Mouse (Mus musculus) erythroid progenitor cell, adult 5-6 weeks (primary cell): ENCODE data around the gene Abcc4. TPM values are rescaled to one million over a fixed set of nuclear protein-coding genes. Genes with fewer than 3 reads are reported as not detected.

Source experiments
- ATAC-seq: replicated peaks from 2 replicates; pipeline ENCODE4 v1.8.0; 2016; ENCODE audit warnings: moderate number of reproducible peaks, mild to moderate bottlenecking, moderate TSS enrichment, inconsistent platforms; ENCODE audit not compliant: poor library complexity, low FRiP score, severe bottlenecking
- total RNA-seq, 2 experiments: library from RNA; stranded (forward) in 1 of 2; stranded (reverse) in 1 of 2; fragments of 150-400 nt in 1 of 2; fragments of 186-747, 209-891 nt in 1 of 2; gene quantifications; 2 replicates each; pipeline versions ENCODE4 v1.2.3 to v1.2.4; 2015 to 2017; ENCODE audit warnings: low replicate concordance in 2 of 2

Abcc4 gene
- total RNA-seq, 2 experiments from 2014 or later, result 16.3 to 17.5 TPM

DNA sequence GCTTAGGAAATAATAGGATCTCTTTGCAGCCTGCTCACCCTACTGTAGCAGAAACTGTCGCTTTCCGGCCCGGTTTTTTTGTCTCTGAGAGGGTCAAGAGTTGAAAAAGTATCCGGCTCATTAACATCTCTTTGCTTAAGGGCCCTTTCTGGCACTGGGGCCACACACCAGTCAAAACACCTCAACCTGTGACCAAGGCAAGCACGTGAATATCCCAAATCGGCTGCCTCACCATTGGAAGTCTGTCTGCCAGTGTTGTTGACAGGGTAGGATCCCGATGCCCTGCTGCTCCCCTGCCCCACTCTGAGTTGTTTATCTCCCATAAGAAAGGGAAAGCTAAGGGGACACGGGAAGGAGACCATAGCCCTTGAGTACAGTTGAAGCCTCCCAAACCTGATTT lies 7.8 kb upstream of the Abcc4 start:
- ATAC-seq, result no peak

DNA sequence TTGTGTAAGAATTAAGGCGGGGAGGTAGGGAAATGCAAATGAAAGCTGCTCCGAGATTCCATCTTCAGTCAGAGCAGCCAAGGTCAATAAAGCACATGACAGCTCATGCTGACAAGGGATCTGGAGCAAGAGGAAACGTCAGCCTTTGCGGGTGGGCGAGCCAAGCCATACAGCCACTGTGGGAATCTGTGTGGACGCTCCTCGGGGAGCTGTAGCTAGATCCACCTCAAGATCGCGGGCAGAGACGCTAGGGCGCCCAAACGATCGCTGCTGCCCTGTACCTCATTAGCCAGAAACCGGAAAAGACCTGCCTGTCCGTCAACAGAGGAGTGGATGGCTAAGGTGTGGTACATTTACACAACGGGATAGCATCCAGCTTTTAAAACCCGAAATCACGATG lies 7.4 kb upstream of the Abcc4 start:
- ATAC-seq, result no peak

DNA sequence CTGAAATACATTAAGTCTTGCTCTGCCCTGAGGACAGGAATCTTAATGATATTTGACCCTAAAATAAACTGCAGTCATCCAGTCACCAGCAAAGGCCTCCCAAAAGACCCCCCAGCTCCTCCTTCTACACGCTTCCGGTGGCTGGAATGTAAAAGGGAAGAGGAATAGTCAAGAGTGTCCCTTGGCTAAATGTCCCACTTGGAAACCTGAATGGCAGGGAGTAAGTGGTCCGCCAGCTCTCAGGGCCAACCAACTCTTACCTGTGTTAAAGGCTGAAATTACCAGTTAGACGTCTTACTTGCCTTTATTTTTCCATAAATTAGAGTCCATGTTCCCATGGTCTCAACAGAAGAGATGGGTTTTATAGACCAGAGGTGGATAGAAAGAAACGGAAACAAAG lies 6.9 kb upstream of the Abcc4 start:
- ATAC-seq, result no peak

DNA sequence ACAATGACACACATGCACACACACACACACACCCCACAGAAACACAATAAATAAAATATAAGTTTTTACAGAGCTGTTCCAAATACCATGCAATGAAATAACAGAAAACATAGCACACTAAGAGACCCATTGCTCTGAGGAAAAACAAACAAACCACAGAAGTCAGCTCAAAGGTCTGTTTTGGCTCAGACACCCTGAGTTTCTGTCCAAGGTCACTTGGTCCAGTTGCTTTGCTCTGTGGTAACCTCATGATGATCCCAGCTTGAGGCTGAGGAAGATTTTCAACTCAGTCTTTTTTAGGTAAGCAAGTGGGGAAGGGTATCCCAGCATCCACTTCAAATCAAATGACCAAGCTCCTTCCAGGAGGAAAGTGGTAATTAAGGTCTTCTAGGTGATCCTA lies 4.9 kb upstream of the Abcc4 start:
- no peak for ATAC-seq

DNA sequence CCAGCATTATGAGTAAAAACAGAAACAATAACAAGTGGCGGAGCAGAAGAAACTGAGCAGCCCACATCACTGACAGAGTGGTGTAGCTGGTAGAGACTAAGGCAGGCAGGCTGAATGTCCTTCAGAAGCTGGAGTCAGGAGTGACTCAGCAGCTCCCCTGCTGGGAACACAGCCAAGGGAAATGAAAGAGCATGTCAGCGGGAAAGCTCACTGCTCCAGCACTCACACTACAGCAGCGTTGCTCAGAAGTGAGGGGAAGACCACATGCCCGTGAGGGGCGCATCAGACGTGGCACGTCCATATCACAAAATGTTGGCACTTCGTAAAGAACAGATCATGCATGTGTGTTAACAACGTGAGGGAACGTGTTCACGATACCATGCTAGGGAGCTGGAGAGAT lies 3.7 kb upstream of the Abcc4 start:
- peak; percentile 86 for ATAC-seq

DNA sequence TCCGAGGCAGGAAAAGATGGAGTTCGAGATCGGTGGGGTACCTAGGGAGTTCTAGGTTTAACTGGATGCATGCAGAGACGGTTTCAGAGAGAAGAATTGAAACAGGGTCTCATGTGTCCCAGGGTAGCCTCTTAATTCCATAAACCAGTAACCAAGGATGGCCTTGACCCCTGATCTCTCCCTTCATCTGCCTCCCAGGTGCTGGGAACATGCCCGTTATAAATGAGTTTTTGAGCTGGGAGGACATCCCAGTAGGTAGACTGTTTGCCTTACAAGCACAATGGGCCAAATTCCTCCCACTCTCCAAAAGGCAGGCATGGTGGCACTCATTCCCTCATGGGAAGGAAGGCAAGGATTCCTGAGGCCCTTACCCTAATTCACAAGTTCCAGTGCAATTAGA lies 2.1 kb upstream of the Abcc4 start:
- ATAC-seq, result no peak

DNA sequence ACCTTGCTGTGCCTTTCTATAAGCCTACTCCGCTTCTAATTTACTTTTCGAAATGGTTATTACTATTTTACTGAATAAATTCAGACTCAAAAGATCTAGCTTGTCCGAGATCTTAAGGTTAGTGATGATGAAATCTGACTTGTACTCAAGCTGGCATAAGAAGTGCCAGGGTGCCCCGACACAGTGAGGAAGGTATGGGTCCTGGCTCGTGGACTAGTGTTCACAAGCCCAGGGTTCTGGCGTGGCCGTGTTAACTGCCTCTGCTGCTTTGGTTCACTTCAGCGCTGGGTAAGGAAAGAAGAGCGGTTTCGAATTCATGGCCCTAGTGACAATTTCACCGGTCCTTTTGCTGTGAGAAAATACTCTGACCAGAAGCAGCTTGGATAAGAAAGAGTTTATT lies 943 bp upstream of the Abcc4 start:
- ATAC-seq, result no peak

DNA sequence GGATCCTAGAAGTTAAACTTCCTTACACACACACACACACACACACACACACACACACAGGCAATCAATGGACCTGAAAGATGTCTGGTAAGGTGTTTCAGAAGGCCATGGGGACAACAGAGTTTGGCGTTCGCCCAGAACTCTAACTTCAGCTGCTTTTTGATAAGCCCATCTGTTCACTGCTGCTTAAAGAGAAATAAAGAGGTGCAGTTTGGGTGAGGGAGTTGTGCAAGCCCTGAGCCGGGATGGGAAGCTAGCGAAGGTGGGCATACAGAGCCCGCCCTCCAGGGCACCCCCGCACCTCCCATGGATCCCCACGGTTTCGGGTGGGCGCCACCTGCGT lies 583 bp downstream of the Abcc4 start:
- ATAC-seq, result 0 out of 2 replicates have a peak, but pooled peaks have one; percentile 4

DNA sequence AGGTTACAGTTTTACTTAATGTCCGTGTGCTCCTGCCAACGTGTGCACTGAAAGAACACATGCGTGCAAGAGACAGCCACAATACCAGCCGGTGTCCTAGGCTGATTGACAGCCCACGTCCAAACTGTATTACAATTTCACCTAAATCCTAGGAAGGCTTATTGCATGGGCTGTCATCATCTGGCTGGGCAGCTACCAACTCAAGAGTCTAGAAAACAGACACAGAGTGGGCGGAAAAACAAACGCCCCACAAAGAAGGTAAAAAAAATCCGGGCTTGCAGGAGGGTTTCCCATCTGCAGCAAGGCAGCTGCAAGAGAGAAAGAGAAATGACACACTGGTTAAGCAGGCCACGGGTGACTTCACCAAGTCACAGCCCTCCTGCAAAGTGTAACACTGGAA lies 2.7 kb downstream of the Abcc4 start:
- ATAC-seq, result no peak

DNA sequence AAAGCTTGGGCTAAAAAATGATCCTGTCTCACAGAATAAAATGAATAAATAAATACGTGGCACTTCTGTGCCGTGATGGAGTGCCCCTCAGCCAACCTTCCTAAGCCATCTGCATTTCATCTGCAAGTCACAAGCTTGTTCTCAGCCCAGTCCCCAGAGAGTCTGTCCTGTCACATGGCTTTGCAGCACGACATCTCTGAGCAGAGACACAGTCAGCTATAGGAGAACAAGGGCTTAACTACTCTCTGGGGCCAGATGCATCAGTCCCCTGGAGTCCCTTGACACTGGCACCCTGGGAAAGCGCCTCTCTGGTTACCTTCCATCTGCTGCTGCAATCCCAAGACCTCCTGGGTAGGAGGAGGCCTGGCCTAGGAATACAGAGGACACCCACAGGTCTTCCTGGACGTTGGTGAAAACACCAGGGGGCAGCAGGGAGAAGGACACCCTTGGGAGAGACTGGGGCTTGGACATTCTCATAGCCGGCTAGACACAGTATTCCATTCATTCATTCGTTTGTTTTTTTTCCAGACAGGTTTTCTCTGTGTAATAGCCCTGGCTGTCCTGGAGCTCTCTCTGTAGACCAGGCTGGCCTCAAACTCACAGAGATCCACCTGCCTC lies 3.9 kb downstream of the Abcc4 start:
- ATAC-seq, result no peak

DNA sequence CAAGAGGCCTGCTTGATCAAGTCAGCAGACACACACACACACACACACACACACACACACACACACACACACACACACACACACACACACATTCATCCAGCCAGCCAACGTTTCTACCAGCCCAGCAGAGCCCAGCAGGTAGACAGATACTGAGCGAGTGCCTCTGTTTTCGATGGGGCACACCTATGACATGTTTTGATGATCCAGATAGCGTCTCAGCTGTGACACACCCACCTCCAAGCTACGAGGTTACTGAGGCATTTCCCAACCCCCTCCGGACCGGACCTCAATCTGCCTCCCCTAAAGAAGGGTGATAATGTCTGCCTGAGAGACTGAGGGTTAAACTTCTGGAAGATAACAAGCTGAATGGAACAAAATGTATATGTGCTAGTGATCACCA lies 5.4 kb downstream of the Abcc4 start:
- ATAC-seq, result no peak

DNA sequence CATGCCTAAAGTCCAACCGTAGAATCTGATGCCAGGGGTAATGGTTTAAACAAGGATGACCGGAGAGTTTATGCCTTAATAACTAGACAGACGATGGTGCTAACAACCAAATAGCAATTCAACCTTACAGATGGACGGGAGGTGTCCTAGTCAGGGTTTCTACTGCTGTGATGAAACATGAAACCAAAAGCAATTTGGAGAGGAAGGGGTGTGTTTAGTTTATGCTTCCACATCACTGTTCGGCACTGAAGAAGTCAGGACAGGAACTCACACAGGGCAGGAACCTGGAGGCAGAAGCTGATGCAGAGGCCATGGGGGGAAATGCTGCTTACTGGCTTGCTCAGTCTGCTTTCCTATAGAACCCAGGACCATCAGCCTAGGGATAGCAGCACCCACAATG lies 6.1 kb downstream of the Abcc4 start:
- no peak for ATAC-seq

DNA sequence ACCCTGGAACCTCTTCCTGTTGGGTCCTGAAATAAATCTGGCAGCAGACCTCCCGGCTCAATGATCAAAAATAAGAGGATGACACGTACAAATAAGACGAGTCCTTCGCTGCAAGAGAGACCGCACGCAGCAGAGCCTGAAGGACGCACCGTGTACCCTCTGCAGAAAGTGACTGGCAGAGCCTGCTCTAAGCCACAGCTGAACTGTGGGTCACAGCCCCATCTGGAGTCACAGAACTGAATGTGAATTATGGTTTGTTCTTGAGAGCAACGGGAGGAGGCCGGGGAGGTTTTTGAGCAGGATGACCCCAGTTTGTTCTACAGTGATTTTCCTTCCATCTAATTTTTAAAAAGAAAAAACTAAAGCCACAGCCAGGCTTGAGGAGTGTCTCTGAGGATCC lies 6.5 kb downstream of the Abcc4 start:
- ATAC-seq, result no peak

DNA sequence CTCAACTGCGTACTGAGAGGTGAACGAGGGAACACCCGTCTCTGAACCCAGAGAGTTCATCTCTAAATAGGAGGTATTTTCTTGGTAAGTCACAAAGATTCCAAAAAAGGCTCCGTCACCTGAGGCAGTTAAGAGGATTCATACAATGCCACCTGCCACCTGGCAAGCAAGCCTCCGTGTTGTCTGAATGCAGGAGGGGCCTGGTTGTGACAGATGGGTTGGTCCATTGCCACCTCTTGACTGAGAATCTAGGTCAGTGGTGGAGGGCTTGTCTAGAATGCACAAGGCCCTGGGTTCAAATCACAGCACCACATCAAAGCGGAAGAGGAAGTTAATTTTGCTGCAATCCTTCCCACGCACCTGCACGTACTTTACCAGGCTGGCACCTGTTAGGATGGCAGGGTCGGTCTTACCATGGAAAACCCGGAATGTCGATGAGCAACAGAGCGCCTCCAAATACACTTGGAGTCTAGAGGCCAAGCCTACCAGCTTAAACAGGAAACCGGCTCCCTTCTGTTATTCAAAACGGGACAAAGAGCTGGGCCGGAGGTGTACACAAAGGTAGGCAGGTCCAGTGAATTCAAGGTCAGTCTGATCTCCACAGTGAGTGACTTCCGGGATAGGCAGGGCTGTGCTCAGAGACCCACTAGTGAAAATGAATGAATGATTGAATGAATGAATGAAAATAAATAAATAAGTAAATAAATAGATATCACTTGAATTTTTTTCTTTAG lies 9.3 kb downstream of the Abcc4 start:
- ATAC-seq, result no peak

DNA sequence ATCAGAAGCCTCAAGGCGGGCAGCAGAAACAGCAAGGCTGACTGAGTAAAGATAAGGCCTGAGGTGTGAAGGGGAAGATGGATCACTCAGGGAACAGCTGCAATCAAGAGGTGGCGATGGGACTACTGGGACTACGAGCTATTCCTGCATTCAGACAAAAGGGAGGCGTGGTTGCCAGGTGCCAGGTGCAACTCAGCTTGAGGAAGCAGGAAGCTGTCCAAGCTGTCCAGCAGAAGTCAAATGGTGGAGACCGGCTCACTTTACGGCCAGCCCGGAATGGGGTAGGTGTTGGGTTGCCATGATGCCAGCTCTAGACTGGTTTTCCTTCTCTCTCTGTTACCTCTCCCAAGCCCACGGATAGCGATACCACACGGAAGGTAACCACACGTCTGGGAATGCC lies 10.2 kb downstream of the Abcc4 start:
- ATAC-seq, result no peak

DNA sequence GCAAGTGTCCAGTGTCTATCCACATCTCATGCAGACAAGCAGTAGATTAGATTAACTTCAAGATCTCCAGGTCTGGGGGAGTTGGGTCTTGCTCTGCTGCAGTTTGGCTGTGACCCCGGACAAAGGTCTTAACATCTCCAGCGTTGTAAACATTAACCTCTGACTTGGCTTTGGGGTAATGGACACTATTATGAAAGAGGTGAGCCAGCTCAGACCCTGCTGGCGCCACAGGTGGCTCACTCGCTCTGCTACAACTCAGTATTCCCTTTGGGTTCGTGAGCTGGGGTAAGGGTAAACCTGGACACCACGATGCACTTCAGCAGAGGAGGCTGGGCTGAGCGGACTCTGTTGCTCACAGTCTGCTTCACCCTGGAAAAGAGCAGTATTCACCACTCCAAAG lies 11.7 kb downstream of the Abcc4 start:
- ATAC-seq, result no peak

DNA sequence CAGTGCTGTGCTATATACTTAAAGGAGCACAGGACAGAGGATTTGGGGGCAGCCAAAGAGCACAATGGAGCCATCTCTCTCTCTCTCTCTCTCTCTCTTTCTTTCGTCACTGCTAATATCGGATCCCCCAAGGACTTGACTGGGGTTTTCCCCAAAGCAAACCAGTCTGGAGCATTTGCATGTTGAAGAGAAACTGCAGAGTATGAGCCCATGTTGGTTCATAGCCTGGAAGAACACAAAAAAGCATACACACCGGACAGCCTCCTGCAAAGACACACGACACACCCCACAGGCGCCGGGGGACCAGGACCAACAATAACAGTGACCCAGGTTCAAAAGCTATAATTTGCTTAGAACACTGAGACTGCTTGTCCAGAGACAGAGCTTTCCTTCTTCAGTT lies 14.1 kb downstream of the Abcc4 start:
- no peak for ATAC-seq

DNA sequence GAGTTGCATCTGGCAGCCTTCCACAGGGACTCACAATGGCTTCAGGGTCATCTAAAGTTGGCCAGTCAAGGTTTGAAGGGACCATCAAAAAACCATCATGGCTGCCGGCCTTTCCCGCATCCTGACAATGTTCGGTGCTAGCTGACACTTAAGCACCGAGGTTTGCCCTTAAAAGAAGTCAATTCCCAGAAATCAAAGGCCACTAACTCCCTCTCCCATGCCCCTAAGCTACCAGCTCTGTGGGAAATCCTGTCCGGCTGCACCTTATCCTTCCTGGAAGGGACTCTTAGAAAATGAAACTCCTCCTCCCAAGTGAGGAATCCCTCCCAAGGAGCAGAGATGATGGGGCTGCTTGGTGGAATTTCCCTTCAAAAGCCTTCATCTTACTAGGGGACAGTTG lies 14.6 kb downstream of the Abcc4 start:
- no peak for ATAC-seq

DNA sequence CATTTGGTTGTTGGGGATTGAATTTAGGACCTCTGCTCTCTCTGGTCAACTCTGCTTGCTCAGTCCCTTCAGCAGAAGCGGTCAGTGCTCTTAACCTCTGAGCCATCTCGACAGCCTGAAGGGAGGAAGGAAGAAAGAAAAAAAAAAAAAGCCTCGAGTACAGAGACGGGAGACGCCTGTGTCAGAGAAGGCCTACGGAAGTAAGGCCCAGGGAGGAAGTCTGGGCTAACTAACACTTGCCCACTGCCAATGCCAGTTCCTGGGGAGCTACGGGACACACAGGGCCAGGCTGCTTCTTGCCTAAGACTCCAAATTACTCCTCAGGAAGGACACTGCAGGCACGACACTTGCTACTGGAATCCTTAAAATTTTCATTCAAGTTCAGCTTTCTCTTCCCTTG lies 15.1 kb downstream of the Abcc4 start:
- no peak for ATAC-seq

DNA sequence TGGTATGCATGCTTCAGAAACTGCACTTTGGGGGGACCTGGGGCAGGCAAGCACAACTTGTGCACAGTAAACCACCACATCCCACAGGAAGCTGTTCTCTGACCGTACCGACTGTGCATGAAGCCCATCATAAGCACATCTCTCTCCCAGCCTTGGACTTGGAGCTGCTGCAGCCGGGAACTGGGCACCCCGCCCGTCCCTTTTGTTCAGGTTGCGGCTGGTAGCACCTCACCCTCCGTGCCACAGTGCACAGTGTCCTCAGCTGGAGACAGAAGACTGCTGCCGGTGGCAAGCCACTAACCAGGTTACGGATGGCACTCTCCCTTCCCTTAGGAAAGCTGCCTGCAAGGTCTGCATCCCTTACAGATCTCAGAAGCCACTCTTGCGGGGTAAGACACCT lies 15.7 kb downstream of the Abcc4 start:
- ATAC-seq, result no peak

DNA sequence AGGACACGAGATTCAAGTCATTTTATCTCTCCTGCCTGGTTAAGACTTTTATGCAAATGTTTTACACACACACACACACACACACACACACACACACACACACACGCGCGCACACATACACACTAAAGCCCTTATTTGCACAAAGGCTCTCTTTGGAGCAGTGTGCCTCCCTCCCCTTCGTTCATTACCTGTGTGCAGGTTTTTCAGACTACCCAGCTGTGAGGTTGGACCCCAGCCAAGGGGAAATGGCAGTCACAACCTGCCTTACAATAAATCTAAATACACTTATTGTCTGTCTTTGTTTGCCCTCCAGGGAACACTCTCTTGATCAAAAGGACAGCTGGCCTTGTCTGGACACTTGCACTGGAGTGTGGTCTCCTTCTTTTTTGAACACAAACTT lies 17.4 kb downstream of the Abcc4 start:
- ATAC-seq, result no peak

DNA sequence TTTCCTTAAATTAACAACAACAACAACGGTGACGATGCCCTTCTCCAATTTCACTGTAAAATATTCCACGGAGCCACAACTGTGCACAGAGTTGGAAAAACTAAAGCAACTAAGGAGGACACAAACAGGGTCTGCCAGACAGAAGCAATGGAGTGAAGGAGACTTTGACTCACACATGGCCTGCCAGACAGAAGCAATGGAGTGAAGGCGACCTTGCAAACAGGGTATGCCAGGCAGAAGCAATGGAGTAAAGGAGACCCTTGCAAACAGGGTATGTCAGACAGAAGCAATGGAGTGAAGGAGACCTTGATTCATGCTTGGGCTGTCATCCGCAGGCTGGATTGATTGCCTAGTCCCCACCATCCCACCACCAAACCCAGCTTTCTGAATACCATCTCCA lies 19.2 kb downstream of the Abcc4 start:
- ATAC-seq, result no peak
